Comparison of ENCODE assay signal across 27 mouse cellular contexts in the genomic region with DNA sequence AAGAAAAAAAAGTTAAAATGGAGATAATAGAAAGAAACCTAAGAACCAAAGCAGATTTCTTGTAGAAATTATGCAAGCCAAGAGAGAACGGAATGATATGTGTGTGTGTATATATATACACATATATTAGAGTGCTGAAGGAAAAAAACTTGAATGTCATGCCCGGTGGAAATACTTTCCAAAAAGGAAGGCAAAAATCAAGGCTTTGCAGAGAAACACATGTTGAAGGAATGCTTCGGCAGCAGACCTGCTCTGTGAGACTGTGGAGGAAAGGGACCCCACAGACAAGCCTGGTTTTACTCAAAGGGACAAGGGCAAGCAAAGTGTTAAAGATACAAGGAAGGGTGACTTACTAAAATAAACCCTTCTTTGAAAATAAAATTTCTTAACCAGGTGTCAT.
"Had no signal": no experiment of that assay in that cellular context is flagged by ENCODE, and none has a peak within 500 bp of the region (broad histone marks: within the 10 kb centered on the region; RNA-seq: fewer than 3 reads in every experiment).

No protein-coding gene starts in this region.

- DNase-seq: gastrocnemius, adult 2 months; gastrocnemius, postnatal 10 days; gastrocnemius, postnatal 36 days; heart, adult 11 months; heart, adult 2 months; heart, postnatal 14 days; heart, postnatal 36 days; kidney, adult 11 months; kidney, adult 2 months; kidney, postnatal 10 days; kidney, postnatal 25 days; kidney, postnatal 4 days; liver; liver, embryonic 13.5 days had no signal

- H3K9ac ChIP-seq: heart, embryonic 13.5 days; heart, embryonic 15.5 days; hindbrain, embryonic 13.5 days; hindbrain, embryonic 15.5 days; intestine, embryonic 15.5 days; limb, embryonic 12.5 days; liver, embryonic 13.5 days; liver, embryonic 15.5 days had no signal

- H3K27ac ChIP-seq: gastrocnemius, adult 2 months; heart, adult 2 months; heart, embryonic 13.5 days; heart, embryonic 15.5 days; hindbrain, embryonic 13.5 days; hindbrain, embryonic 15.5 days; hindbrain, postnatal 0 days; intestine, embryonic 15.5 days; layer of hippocampus, adult 2 months; left cerebral cortex, adult 2 months; limb, embryonic 10.5 days; limb, embryonic 12.5 days; liver, embryonic 13.5 days; liver, embryonic 15.5 days had no signal

- H3K27me3 ChIP-seq: heart, embryonic 13.5 days; heart, embryonic 15.5 days; hindbrain, embryonic 13.5 days; hindbrain, embryonic 15.5 days; intestine, embryonic 15.5 days; limb, embryonic 12.5 days; liver, embryonic 13.5 days; liver, embryonic 15.5 days had no signal

- H3K4me1 ChIP-seq: heart, embryonic 13.5 days; heart, embryonic 15.5 days; hindbrain, embryonic 13.5 days; hindbrain, embryonic 15.5 days; intestine, embryonic 15.5 days; limb, embryonic 10.5 days; limb, embryonic 12.5 days; liver, embryonic 13.5 days; liver, embryonic 15.5 days had no signal

- H3K36me3 ChIP-seq: heart, embryonic 13.5 days; heart, embryonic 15.5 days; hindbrain, embryonic 13.5 days; hindbrain, embryonic 15.5 days; intestine, embryonic 15.5 days; limb, embryonic 10.5 days; limb, embryonic 12.5 days; liver, embryonic 13.5 days; liver, embryonic 15.5 days had no signal

- H3K4me3 ChIP-seq: gastrocnemius, adult 2 months; heart, adult 2 months; heart, embryonic 13.5 days; heart, embryonic 15.5 days; hindbrain, embryonic 13.5 days; hindbrain, embryonic 15.5 days; intestine, embryonic 15.5 days; layer of hippocampus, adult 2 months; left cerebral cortex, adult 2 months; limb, embryonic 10.5 days; limb, embryonic 12.5 days; liver, embryonic 13.5 days; liver, embryonic 15.5 days had no signal

- ATAC-seq: hindbrain, postnatal 0 days; intestine, embryonic 15.5 days had no signal

- H3K4me2 ChIP-seq: heart, embryonic 11.5 days; heart, embryonic 13.5 days; heart, embryonic 15.5 days; hindbrain, embryonic 13.5 days; hindbrain, embryonic 15.5 days; intestine, embryonic 15.5 days; limb, embryonic 12.5 days; liver, embryonic 11.5 days; liver, embryonic 13.5 days; liver, embryonic 15.5 days had no signal

- H3K9me3 ChIP-seq: heart, embryonic 15.5 days; hindbrain, embryonic 13.5 days; hindbrain, embryonic 15.5 days; intestine, embryonic 15.5 days; limb, embryonic 10.5 days; liver, embryonic 13.5 days; liver, embryonic 15.5 days had no signal
